Mouse (Mus musculus) midbrain, embryonic 13.5 days (tissue): ENCODE data around the gene Hs1bp3. TPM values are rescaled to one million over a fixed set of nuclear protein-coding genes. Genes with fewer than 3 reads are reported as not detected.

Source experiments
- ATAC-seq: fragments of 200-750 bp; cut with Nextera tagmentation; 2 replicates; pipeline ENCODE4 v1.8.0; 2017; ENCODE audit warnings: mild to moderate bottlenecking, moderate TSS enrichment, moderate library complexity
- H3K27ac ChIP-seq: fragments of 300-500 bp; sonication (generic); 2 replicates; pipeline ENCODE4 v1.5.1; 2015; ENCODE audit warnings: inconsistent platforms, mild to moderate bottlenecking, moderate library complexity
- H3K27me3 ChIP-seq: fragments of 300-500 bp; sonication (generic); 2 replicates; pipeline ENCODE4 v1.6.1; 2015; ENCODE audit warnings: mild to moderate bottlenecking, inconsistent platforms
- H3K36me3 ChIP-seq: fragments of 300-500 bp; sonication (generic); 2 replicates; pipeline ENCODE4 v1.6.1; 2015; ENCODE audit warnings: mild to moderate bottlenecking, inconsistent platforms
- H3K4me1 ChIP-seq: fragments of 300-500 bp; sonication (generic); replicated peaks from 2 replicates; pipeline ENCODE4 v1.6.1; 2015; ENCODE audit warnings: inconsistent platforms
- H3K4me2 ChIP-seq: fragments of 300-500 bp; sonication (generic); replicated peaks from 2 replicates; pipeline ENCODE4 v1.6.1; 2015; ENCODE audit warnings: moderate library complexity, mild to moderate bottlenecking, inconsistent platforms
- H3K4me3 ChIP-seq: fragments of 300-500 bp; sonication (generic); replicated peaks from 2 replicates; pipeline ENCODE4 v1.5.1; 2015; ENCODE audit warnings: mild to moderate bottlenecking, inconsistent platforms
- H3K9ac ChIP-seq: fragments of 300-500 bp; sonication (generic); replicated peaks from 2 replicates; pipeline ENCODE4 v1.6.1; 2015; ENCODE audit warnings: mild to moderate bottlenecking, inconsistent platforms
- H3K9me3 ChIP-seq: fragments of 300-500 bp; sonication (generic); 2 replicates; pipeline ENCODE4 v1.6.1; 2016; ENCODE audit warnings: mild to moderate bottlenecking, inconsistent platforms
- WGBS: fragments of 180-500 bp; shearing (Covaris S2); methylation state at CpG from one replicate; pipeline ENCODE4 v1.1.7; 2015; 5-methylcytosine and 5-hydroxymethylcytosine counted together
- polyA plus RNA-seq: library from polyadenylated mRNA; unstranded; fragments of >200 nt; fragmentation: Nextera tagmentation; extraction: Ambion mirVana; gene quantifications from 2 replicates; pipeline ENCODE4 v1.2.1, GENCODE M21; 2015

Gene Hs1bp3
- polyA plus RNA-seq, 1 experiment from 2014 or later = 9.0 TPM

DNA sequence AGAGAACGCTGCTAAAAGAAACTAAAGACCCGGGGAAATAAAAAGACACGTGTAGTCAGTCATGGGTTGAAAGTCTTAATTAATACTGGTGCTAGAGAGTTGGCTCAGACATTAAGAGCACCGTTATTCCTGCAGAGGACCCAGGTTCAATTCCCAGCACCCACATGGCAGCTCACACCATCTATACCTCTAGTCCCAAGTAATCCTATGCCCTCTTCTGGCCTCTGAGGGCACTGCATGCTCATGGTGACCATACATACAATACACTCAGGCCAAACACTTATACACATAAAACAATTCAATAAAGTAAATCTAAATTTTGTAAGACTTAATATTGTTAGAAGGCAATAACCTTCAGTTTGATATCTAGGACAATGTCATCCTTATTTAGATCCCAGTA, 41.8 kb downstream of the Hs1bp3 start:
- 93% methylated on average over 4 of the region's 4 CpGs for WGBS
- Histone ChIP-seq H3K27ac (no peak overlapping the region), H3K4me1 (no peaks in the 10 kb centered on the region), H3K4me3 (no peak overlapping the region), H3K9me3 (no peaks in the 10 kb centered on the region), H3K4me2 (no peak overlapping the region), H3K27me3 (no peaks in the 10 kb centered on the region), H3K9ac (no peak overlapping the region), H3K36me3 (no peaks in the 10 kb centered on the region)
- no peak for ATAC-seq

DNA sequence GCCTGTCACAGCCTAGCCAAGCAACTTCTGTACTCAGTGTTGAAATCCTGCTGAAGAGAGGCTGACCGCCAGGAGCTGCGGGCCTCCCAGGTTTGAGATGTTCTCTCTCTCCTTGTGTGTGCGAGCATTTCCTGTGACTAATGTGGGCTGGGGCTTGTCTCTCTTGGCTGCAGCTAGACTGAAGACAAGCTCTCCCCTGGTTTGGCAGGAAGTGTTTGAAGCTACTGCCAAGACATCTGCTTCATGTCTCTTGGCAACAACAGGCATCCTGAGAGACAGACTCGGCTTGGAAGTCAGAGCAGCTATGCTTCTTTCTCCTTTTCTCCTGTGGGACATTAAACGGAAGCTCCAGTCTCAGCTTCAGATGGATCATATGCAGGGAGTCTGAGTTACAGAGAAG, 44.2 kb downstream of the Hs1bp3 start:
- ATAC-seq = 0 out of 2 replicates have a peak, but pooled peaks have one; percentile 27
- Histone ChIP-seq H3K4me1 (no peaks in the 10 kb centered on the region), H3K27ac (0 out of 2 replicates have a peak overlapping the region, but pooled peaks have one; percentile 16), H3K27me3 (no peaks in the 10 kb centered on the region), H3K9ac (no peak overlapping the region), H3K4me2 (no peak overlapping the region), H3K36me3 (no peaks in the 10 kb centered on the region), H3K9me3 (no peaks in the 10 kb centered on the region), H3K4me3 (no peak overlapping the region)
- 65% methylated on average over 5 of the region's 5 CpGs for WGBS

DNA sequence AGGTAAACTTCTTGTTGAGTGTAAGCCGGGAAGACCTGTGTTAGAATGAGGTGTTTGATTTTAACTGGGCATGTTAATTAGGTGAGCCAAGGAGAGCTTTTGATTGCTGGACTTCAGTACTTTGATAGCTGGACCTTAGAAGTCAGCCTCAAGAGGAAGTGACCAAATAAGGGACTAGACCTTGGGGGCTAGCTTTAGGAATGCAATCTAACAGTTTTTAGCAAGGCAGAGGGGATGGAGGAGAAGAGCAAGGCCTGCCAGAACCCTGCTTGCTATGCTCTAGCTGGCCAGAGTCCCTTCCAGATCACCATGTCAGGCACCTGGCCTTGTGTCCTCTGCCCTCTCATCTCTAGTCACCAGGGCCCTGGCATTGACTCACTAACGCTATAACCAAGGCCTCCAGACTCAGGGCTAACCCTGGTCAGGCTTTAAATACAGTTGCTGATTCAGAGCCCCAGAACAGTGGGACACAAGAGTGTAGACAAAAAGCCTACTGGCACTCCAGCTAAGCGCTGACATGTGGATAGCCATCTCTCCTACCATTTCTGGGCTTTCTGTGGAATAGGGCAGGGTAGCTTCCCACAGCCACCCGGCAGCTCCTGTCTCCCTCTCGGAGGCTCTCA, 45.2 kb downstream of the Hs1bp3 start:
- H3K4me2 ChIP-seq = no peak overlapping the region
- H3K9ac ChIP-seq = no peak overlapping the region
- H3K27ac ChIP-seq = 0 out of 2 replicates have a peak overlapping the region, but pooled peaks have one; percentile 16
- no peaks in the 10 kb centered on the region for H3K4me1 ChIP-seq
- ATAC-seq = no peak
- H3K9me3 ChIP-seq = no peaks in the 10 kb centered on the region
- H3K4me3 ChIP-seq = no peak overlapping the region
- H3K36me3 ChIP-seq = no peaks in the 10 kb centered on the region
- 85% methylated on average over 5 of the region's 5 CpGs for WGBS
- H3K27me3 ChIP-seq = no peaks in the 10 kb centered on the region

DNA sequence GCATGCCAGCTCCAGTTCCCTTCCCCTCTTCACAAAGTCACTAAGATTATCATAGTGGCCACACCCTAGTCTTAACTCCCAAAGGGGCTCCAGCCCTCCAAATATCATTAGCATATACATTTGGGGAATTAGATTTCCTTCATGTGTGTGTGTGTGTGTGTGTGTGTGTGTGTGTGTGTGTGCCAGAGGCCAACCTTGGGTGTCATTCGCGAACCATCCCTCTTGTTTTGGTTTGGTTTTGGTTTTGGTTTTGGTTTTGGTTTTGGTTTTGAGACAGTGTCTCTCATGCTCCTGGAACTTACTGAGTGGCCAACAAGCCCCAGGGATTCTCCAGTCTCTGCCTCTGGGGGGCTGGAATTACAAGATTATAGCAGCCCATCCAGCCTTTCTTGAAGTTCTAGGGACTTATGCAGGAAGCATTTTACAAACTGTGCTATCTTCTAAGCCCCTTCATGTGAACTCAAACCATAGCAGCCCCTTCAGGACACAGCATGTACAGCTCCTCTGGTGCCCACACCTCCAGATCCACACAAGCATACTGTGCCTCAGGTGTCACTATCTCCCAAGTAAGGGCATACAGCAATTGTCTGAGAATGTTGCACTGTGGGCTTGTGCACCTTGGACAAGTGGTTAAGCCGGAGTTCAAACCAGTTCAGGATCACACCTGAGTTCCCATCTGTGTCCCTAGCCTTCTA, 46.3 kb downstream of the Hs1bp3 start:
- Histone ChIP-seq H3K9ac (no peak overlapping the region), H3K9me3 (no peaks in the 10 kb centered on the region), H3K4me1 (peaks cover 8% of the 10 kb centered on the region), H3K36me3 (no peaks in the 10 kb centered on the region), H3K27me3 (no peaks in the 10 kb centered on the region), H3K27ac (no peak overlapping the region), H3K4me2 (no peak overlapping the region), H3K4me3 (no peak overlapping the region)
- WGBS = 84% methylated on average over 3 of the region's 3 CpGs
- ATAC-seq = no peak

DNA sequence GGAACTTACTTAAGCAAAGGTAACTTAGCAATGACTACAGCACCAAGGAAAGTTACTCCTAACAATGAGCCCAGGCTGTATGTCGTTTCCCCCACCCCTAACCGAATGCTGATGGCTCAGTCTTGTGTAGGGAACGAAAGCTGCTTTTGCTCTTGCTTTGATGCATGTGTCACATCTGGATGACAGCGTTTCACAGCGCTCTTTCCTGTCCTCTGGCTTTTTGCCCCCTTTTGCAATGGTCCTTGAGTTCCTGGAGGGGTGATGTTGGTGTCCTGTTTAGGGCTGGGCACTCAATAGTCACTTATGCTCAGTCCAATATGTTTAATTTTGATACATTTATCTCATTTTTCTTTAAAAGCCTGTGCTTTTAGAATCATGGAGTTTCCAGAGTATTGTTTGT, 48.6 kb downstream of the Hs1bp3 start:
- no peak overlapping the region for H3K4me3 ChIP-seq
- no peak for ATAC-seq
- no peak overlapping the region for H3K4me2 ChIP-seq
- H3K4me1 ChIP-seq = peaks cover 16% of the 10 kb centered on the region
- no peak overlapping the region for H3K9ac ChIP-seq
- no peak overlapping the region for H3K27ac ChIP-seq
- H3K36me3 ChIP-seq = no peaks in the 10 kb centered on the region
- H3K27me3 ChIP-seq = no peaks in the 10 kb centered on the region
- 69% methylated on average over 5 of the region's 5 CpGs for WGBS
- H3K9me3 ChIP-seq = no peaks in the 10 kb centered on the region

DNA sequence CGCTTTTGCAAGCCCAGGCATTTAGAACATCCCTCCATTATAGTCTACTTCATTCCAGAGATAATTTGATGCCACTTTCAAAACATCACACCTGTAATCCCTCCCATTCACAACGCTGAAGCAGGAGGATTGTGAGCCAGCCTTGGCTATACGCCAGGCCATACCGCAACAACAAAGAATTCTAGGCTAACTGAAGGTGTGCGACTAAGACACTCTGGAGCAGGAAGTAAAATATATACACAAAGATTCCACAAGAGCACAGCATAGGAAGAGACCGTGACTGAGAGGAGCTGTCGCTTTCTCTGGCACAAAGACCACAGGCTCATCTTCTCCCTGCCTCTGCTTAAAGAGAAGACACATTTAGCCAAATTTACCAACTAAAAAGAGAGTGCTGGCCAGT, 49.2 kb downstream of the Hs1bp3 start:
- WGBS = 88% methylated on average over 7 of the region's 7 CpGs
- ATAC-seq = no peak
- no peaks in the 10 kb centered on the region for H3K36me3 ChIP-seq

DNA sequence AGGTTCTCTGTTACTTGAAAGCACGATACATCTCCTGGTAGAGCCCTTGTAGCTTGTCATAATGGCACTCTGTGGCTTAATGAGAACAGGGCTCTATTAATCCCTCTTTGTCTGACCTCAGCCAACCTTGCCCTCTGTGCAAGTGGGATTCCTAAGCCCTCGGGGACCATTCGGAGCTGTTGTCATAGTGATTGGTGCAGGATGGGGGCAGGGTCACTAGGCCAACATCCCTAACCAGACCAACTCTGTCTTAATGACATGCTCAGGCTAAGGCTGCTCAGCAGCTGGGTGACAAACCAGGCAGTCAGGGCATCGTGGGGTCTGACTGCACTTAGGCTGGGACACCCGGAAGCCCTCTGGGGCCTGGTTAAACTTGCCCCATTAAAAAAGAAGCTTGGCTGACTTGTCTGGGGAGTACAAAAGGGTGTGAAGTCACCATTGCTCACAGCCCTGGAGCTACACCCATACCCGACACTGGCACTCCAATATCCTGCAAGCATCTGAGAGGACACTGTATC, 51.1 kb downstream of the Hs1bp3 start:
- ATAC-seq = peak; percentile 86
- WGBS = 5% methylated on average over 6 of the region's 6 CpGs
- Histone ChIP-seq H3K9ac (0 out of 2 replicates have a peak overlapping the region, but pooled peaks have one; percentile 11), H3K4me1 (peaks cover 16% of the 10 kb centered on the region), H3K9me3 (no peaks in the 10 kb centered on the region), H3K27ac (peak overlapping the region; percentile 37; the same call in 1 of the 2 replicates), H3K36me3 (no peaks in the 10 kb centered on the region), H3K4me3 (no peak overlapping the region), H3K4me2 (no peak overlapping the region; the same call in 1 of the 2 replicates), H3K27me3 (no peaks in the 10 kb centered on the region)

More for the DNA sequence above, 49.2 kb downstream of the Hs1bp3 start:
- H3K9me3 ChIP-seq = no peaks in the 10 kb centered on the region
- no peak overlapping the region for H3K9ac ChIP-seq
- no peak overlapping the region for H3K4me3 ChIP-seq
- no peaks in the 10 kb centered on the region for H3K27me3 ChIP-seq
- H3K4me2 ChIP-seq = no peak overlapping the region
- H3K4me1 ChIP-seq = peaks cover 16% of the 10 kb centered on the region
- H3K27ac ChIP-seq = no peak overlapping the region

DNA sequence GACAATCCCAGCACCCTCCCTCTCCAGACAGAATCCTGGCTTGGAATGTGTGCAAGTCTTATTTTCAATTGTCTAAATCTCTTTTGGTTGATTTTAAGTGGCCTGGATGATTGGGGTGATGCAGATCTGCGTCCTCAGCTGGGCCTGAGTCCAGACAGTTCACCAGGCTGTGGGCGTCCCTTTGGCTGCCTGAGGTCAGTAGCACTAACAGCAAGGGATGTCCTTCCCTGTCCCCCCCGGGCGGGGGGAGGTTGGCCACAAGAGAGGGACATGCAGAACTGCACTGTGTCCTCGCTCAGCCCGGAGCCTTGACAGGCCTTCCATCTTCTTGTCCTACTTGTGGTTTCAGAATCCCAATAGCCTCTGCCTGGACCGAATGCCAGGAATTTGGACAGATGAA, 52.1 kb downstream of the Hs1bp3 start:
- no peaks in the 10 kb centered on the region for H3K9me3 ChIP-seq
- H3K27ac ChIP-seq = no peak overlapping the region
- H3K4me2 ChIP-seq = no peak overlapping the region
- no peaks in the 10 kb centered on the region for H3K27me3 ChIP-seq
- 56% methylated on average over 7 of the region's 7 CpGs for WGBS
- no peak for ATAC-seq
- no peak overlapping the region for H3K4me3 ChIP-seq
- H3K9ac ChIP-seq = no peak overlapping the region
- no peaks in the 10 kb centered on the region for H3K36me3 ChIP-seq
- peaks cover 16% of the 10 kb centered on the region for H3K4me1 ChIP-seq

DNA sequence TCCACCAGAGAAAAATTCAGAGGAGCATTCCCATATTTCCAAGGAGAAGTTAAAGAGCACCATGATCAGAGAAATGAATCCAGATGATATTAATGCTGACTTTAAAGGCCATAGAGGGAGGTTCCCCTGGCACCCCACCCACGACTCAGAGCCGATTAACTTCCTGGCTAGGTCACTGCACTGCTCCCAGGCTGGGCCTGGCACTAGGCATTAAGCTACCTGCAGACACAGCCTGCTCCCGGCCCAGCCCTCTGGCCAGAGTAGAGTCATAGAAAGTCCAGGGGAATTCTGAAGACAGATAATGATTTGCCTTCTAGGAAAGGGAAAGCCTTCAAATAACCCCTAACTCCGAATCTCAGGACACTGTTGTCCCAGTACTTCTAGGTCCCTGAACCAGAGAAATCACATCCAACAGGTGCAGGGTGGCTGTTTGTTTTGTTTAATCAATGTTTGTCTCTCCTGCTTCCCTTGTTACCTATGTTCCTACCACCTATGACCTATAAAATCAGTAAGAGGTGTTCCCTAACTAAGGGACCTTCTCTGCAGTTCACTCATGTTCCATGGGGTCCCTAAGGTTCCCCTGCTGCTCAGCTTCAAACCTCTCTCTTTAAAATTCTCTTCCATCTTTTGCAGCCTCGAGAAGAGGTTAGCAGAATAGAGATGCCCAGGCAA, 52.8 kb downstream of the Hs1bp3 start:
- Histone ChIP-seq H3K4me2 (no peak overlapping the region), H3K4me1 (peaks cover 16% of the 10 kb centered on the region), H3K9me3 (no peaks in the 10 kb centered on the region), H3K36me3 (no peaks in the 10 kb centered on the region), H3K9ac (no peak overlapping the region), H3K27me3 (no peaks in the 10 kb centered on the region), H3K27ac (no peak overlapping the region), H3K4me3 (no peak overlapping the region)
- no peak for ATAC-seq
- 85% methylated on average over 5 of the region's 5 CpGs for WGBS

DNA sequence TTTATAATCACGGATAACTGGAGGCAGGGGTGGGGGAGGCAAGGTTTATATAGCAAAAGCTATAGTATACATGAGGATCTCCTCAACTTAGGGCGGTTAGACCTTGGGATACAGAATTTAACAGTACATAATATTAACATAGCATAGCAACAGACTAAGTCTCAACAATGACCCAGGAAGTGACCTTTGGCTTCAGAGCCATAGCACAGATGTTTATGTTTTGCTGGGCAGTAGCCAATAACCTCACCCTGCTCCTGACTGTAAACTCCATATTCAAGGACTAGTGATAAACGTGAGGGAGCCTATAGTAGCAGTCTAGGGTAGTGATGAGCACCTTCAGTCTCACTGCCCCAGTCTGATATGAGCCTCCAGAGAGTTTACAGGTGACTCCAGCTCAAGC, 53.5 kb downstream of the Hs1bp3 start:
- peaks cover 16% of the 10 kb centered on the region for H3K4me1 ChIP-seq
- H3K27me3 ChIP-seq = no peaks in the 10 kb centered on the region
- no peak overlapping the region for H3K9ac ChIP-seq
- no peaks in the 10 kb centered on the region for H3K9me3 ChIP-seq
- no peak for ATAC-seq
- no peak overlapping the region for H3K4me2 ChIP-seq
- no peak overlapping the region for H3K4me3 ChIP-seq
- no peaks in the 10 kb centered on the region for H3K36me3 ChIP-seq
- H3K27ac ChIP-seq = no peak overlapping the region
- WGBS = 75% methylated on average over 3 of the region's 3 CpGs

DNA sequence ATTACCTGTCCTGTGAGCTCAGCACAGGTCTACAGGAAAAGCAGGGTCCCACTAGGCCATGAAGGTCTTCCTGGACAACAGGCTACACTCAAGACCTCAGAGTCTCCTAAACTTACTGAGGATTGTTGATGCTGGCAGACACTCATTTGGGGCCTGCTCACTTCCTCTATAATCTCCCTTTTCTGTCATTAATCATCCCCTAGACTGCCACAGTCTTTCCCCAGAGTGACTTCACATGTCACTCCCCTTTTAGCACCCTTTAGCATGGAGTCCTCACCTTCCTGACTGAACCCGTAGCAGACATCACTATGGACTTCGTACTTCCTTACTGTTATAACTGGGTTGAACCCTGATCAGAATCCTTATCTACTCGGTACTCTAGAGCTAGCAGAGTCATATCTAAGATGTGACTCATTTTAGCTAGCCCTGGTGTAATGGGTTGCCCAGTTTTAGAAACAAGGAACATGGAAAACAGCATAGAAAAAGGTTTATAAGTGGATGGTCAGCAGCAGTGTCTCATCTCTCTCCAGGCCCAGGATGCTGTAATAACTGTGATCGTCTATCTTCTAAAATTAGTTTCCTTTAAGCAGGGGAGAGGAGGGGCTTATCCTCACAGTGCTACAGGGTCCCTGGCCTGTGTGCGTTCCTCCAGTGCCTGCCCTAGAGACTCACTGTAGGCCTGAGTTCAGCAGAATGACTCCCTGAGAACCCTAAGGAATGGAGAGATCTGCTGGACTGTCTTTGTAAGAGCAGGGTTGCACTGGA, 58.7 kb downstream of the Hs1bp3 start:
- Histone ChIP-seq H3K9ac (no peak overlapping the region), H3K4me3 (no peak overlapping the region), H3K27me3 (no peaks in the 10 kb centered on the region), H3K4me1 (no peaks in the 10 kb centered on the region), H3K4me2 (no peak overlapping the region), H3K36me3 (no peaks in the 10 kb centered on the region), H3K27ac (no peak overlapping the region), H3K9me3 (no peaks in the 10 kb centered on the region)
- no peak for ATAC-seq
- 82% methylated on average over 5 of the region's 5 CpGs for WGBS
